In the genomic region with DNA sequence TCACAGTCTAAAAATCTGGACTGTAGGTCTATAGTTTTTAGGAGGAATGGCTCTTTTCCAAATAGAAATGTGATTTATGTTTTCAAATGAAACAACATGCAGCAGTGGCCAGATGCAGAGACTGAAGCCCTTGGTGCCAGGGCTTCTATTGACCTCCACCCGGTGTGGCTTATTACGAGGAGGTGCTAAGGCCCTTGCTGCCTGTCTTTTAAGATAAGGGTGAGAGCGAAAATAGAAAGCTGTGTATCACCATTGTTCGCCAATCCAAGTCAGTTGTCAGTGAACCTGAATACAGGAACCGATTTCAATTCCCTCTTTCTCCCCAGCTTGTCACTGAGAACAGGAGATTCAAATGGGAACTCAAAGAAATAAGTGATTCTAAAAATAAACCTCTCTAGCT, we compare ENCODE assay signal across 15 mouse cellular contexts. TPM values are rescaled to one million over a fixed set of nuclear protein-coding genes. Genes with fewer than 3 reads are reported as not detected.
DNase-seq lines count a peak whose midpoint lies in the region; ATAC-seq and TF ChIP-seq lines count a peak whose summit lies in the region.
"Had no signal": no experiment of that assay in that cellular context is flagged by ENCODE, and none has a peak within 500 bp of the region (broad histone marks: within the 10 kb centered on the region; RNA-seq: fewer than 3 reads in every experiment).

No protein-coding gene starts in this region.

- H3K27ac ChIP-seq in forebrain, embryonic 16.5 days (ENCODE audit: low read length): peak overlapping the region; percentile 19; the same call in 1 of the 2 replicates
- H3K27ac ChIP-seq in forebrain, embryonic 13.5 days: no peak overlapping the region
- H3K27ac ChIP-seq in left cerebral cortex, adult 2 months: peak overlapping the region; percentile 38
- H3K27ac ChIP-seq in heart, embryonic 12.5 days (ENCODE audit: poor library complexity, severe bottlenecking): peak overlapping the region; percentile 68
- H3K27ac ChIP-seq in liver, embryonic 14.5 days: no peak overlapping the region
- H3K27ac ChIP-seq: limb, embryonic 13.5 days had no signal

- H3K9ac ChIP-seq in forebrain, embryonic 16.5 days (replicated peaks; ENCODE audit: low read depth, low read length): no peak overlapping the region
- no peak overlapping the region for H3K9ac ChIP-seq in forebrain, embryonic 13.5 days
- no peak overlapping the region for H3K9ac ChIP-seq in heart, embryonic 12.5 days
- H3K9ac ChIP-seq in liver, embryonic 14.5 days (replicated peaks): no peak overlapping the region
- H3K9ac ChIP-seq: limb, embryonic 13.5 days had no signal

- peaks cover 4% of the 10 kb centered on the region; the same call in 1 of the 2 replicates for H3K4me1 ChIP-seq in forebrain, embryonic 16.5 days (replicated peaks; ENCODE audit: control insufficient read depth, insufficient read depth, low read length)
- peaks cover 20% of the 10 kb centered on the region for H3K4me1 ChIP-seq in forebrain, embryonic 13.5 days
- H3K4me1 ChIP-seq in heart, embryonic 12.5 days (replicated peaks): peaks cover 28% of the 10 kb centered on the region
- peaks cover 46 to 72% of the 10 kb centered on the region in 2 experiments for H3K4me1 ChIP-seq in liver, embryonic 14.5 days (replicated peaks; ENCODE audit: control insufficient read depth in 2 of 2, insufficient read depth in 2 of 2, low read length in 1 of 2)

- 48% methylated on average over 5 of the region's 5 CpGs for WGBS in forebrain, embryonic 16.5 days
- 53% methylated on average over 5 of the region's 5 CpGs for WGBS in forebrain, embryonic 13.5 days
- 4% methylated on average over 5 of the region's 5 CpGs for WGBS in heart, embryonic 12.5 days
- 6% methylated on average over 5 of the region's 5 CpGs for WGBS in liver, embryonic 14.5 days (ENCODE audit: insufficient replicate concordance)

- H3K27me3 ChIP-seq in forebrain, embryonic 16.5 days (replicated peaks; ENCODE audit: control insufficient read depth, insufficient read depth, low read length): no peaks in the 10 kb centered on the region
- H3K27me3 ChIP-seq in forebrain, embryonic 13.5 days: no peaks in the 10 kb centered on the region
- H3K27me3 ChIP-seq in heart, embryonic 12.5 days (replicated peaks): no peaks in the 10 kb centered on the region
- no peaks in the 10 kb centered on the region for H3K27me3 ChIP-seq in liver, embryonic 14.5 days (ENCODE audit: control insufficient read depth, insufficient read depth, low read length)
- H3K27me3 ChIP-seq: CH12.LX; limb, embryonic 13.5 days had no signal

- TF ChIP-seq CTCF in left cerebral cortex, adult 2 months (IDR thresholded peaks at IDR 0.05): no peak
- no peak for TF ChIP-seq CTCF in liver, embryonic 14.5 days (IDR thresholded peaks at IDR 0.05; ENCODE audit: low read depth)

- intact Hi-C loops in left cerebral cortex, adult 2 months (cut with DNase I): no loop called here
- intact Hi-C loops in left cerebral cortex, postnatal 25 days (cut with DNase I): no loop called here

- no peak for ATAC-seq in forebrain, embryonic 16.5 days
- ATAC-seq in forebrain, embryonic 13.5 days: no peak
- ATAC-seq in heart, embryonic 12.5 days (ENCODE audit: insufficient number of reproducible peaks, low FRiP score): no peak
- peak; percentile 40 for ATAC-seq in liver, embryonic 14.5 days (ENCODE audit: insufficient read depth)
- ATAC-seq: activated CD4-positive, CD25-positive, alpha-beta regulatory T cell, adult 4 months had no signal

- H3K4me3 ChIP-seq in forebrain, embryonic 16.5 days (replicated peaks; ENCODE audit: low read length): no peak overlapping the region
- no peak overlapping the region for H3K4me3 ChIP-seq in forebrain, embryonic 13.5 days
- no peak overlapping the region for H3K4me3 ChIP-seq in left cerebral cortex, adult 2 months
- no peak overlapping the region for H3K4me3 ChIP-seq in heart, embryonic 12.5 days
- no peak overlapping the region for H3K4me3 ChIP-seq in liver, embryonic 14.5 days (ENCODE audit: insufficient read depth in 1 of 2, low read depth in 2 of 2, low read length in 2 of 2)
- H3K4me3 ChIP-seq: limb, embryonic 13.5 days; myocyte had no signal

- H3K36me3 ChIP-seq in forebrain, embryonic 16.5 days (ENCODE audit: control insufficient read depth, insufficient read depth): no peaks in the 10 kb centered on the region; the same call in 1 of the 2 replicates
- H3K36me3 ChIP-seq in forebrain, embryonic 13.5 days (ENCODE audit: poor library complexity, severe bottlenecking): no peaks in the 10 kb centered on the region
- H3K36me3 ChIP-seq in heart, embryonic 12.5 days: no peaks in the 10 kb centered on the region
- H3K36me3 ChIP-seq in liver, embryonic 14.5 days (replicated peaks; ENCODE audit: control insufficient read depth, insufficient read depth, low read depth): no peaks in the 10 kb centered on the region
- H3K36me3 ChIP-seq: limb, embryonic 13.5 days had no signal

- TF ChIP-seq EP300 in liver, embryonic 14.5 days (IDR thresholded peaks at IDR 0.05; ENCODE audit: low read depth): peak; percentile 63

- H3K4me2 ChIP-seq in forebrain, embryonic 16.5 days (ENCODE audit: low read length): no peak overlapping the region
- no peak overlapping the region for H3K4me2 ChIP-seq in forebrain, embryonic 13.5 days
- peak overlapping the region; percentile 28; the same call in 1 of the 2 replicates for H3K4me2 ChIP-seq in heart, embryonic 12.5 days
- H3K4me2 ChIP-seq in liver, embryonic 14.5 days (ENCODE audit: low read depth): peak overlapping the region; percentile 41
- H3K4me2 ChIP-seq: limb, embryonic 13.5 days; midbrain, embryonic 11.5 days had no signal

- DNase-seq in left cerebral cortex, adult 2 months (ENCODE audit: extremely low spot score in 1 of 2, low spot score in 2 of 2): no peak
- no peak for DNase-seq in left cerebral cortex, postnatal 25 days (ENCODE audit: low spot score in 2 of 2)
- DNase-seq in liver, embryonic 14.5 days (ENCODE audit: low read depth in 3 of 3, low spot score in 3 of 3): peak in 2 of 3 experiments; percentile 35 to 44
- DNase-seq in cerebellum, postnatal 36 days: no peak
- no peak for DNase-seq in ovary, postnatal 10 days (ENCODE audit: low spot score)
- DNase-seq: lung, postnatal 10 days; right cerebral cortex, postnatal 14 days had no signal

- no peaks in the 10 kb centered on the region for H3K9me3 ChIP-seq in forebrain, embryonic 16.5 days (ENCODE audit: control insufficient read depth, low read length)
- no peaks in the 10 kb centered on the region for H3K9me3 ChIP-seq in forebrain, embryonic 13.5 days (replicated peaks)
- H3K9me3 ChIP-seq in heart, embryonic 12.5 days (replicated peaks): no peaks in the 10 kb centered on the region
- no peaks in the 10 kb centered on the region for H3K9me3 ChIP-seq in liver, embryonic 14.5 days (ENCODE audit: control insufficient read depth, low read length)
- H3K9me3 ChIP-seq: limb, embryonic 13.5 days had no signal

RNA-seq across cellular contexts. Expression of a gene that starts 57.3 kb away (rescaled TPM):
- polyA plus RNA-seq in forebrain, embryonic 16.5 days (2015; fragmentation: Nextera tagmentation; extraction: Ambion mirVana): 81.2 and 115 TPM in 2 replicates
- 30.6 and 32.6 TPM in 2 replicates for polyA plus RNA-seq in forebrain, embryonic 13.5 days (2015; fragmentation: Nextera tagmentation; extraction: Ambion mirVana)
- total RNA-seq in left cerebral cortex, adult 2 months (2021): 100 to 1,000 TPM; 762 to 763 TPM
- total RNA-seq in left cerebral cortex, postnatal 25 days (2021): 100 to 1,000 TPM; 805 to 898 TPM
- 2.1 and 3.2 TPM in 2 replicates for polyA plus RNA-seq in heart, embryonic 12.5 days (2016; fragmentation: Nextera tagmentation; extraction: Ambion mirVana)
- polyA plus RNA-seq in liver, embryonic 14.5 days (2012; rRNA removed): 0.27 and 0.36 TPM in 2 replicates
- polyA plus RNA-seq in liver, embryonic 14.5 days (2014; fragmentation: Nextera tagmentation; extraction: Ambion mirVana): 0.27 and 0.42 TPM in 2 replicates
- total RNA-seq: CH12.LX had no signal

Comparison
In these comparisons a context has a peak if more than half of its experiments do, and no peak if none do; other contexts are left out.
1. H3K27ac ChIP-seq: peak in forebrain, embryonic 16.5 days (single experiment), left cerebral cortex, adult 2 months (single experiment) and heart, embryonic 12.5 days (single experiment); none in forebrain, embryonic 13.5 days (single experiment) and liver, embryonic 14.5 days (single experiment).
2. H3K4me2 ChIP-seq: peak in heart, embryonic 12.5 days (single experiment) and liver, embryonic 14.5 days (single experiment); none in forebrain, embryonic 16.5 days (single experiment) and forebrain, embryonic 13.5 days (single experiment).
3. DNase-seq: peak in liver, embryonic 14.5 days (2 of 3); none in left cerebral cortex, adult 2 months (0 of 2), left cerebral cortex, postnatal 25 days (0 of 2), cerebellum, postnatal 36 days (0 of 2) and ovary, postnatal 10 days (single experiment).